Mouse (Mus musculus): Measurements from ENCODE around the gene Batf2. TPM values are rescaled to one million over a fixed set of nuclear protein-coding genes. Genes with fewer than 3 reads are reported as not detected.

Gene Batf2
- polyA plus RNA-seq, 1 experiment from 2014 or later, result not detected

DNA sequence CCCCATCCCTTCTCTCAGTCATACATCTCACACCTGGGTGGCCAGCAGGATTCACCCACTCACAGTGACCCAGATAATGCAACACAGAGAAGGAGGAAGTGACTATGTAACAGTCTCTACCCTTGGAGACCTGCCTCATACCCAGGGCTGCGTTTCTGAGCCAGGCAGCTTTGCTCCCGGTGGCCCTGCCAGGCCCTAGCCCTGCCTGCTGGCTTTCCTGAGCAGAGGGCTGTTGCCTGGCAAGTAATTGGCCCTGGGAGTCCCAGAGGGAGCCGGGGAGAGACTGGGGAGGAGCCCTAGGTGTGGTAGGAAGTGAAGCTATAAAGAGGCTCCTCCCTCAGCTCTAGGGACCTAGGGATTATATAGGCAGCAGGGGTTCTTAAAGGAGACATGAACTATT lies 41.8 kb downstream of the Batf2 start:
- H3K4me1 ChIP-seq (replicated peaks), result peaks cover 5% of the 10 kb centered on the region; the same call in 1 of the 2 replicates
- no peak overlapping the region for H3K9ac ChIP-seq
- no peak overlapping the region for H3K4me3 ChIP-seq
- no peaks in the 10 kb centered on the region for H3K9me3 ChIP-seq
- no peak overlapping the region for H3K27ac ChIP-seq
- ATAC-seq (ENCODE audit: low FRiP score), result no peak
- 42% methylated on average over 3 of the region's 3 CpGs for WGBS
- no peaks in the 10 kb centered on the region for H3K27me3 ChIP-seq
- no peaks in the 10 kb centered on the region for H3K36me3 ChIP-seq
- no peak overlapping the region for H3K4me2 ChIP-seq

DNA sequence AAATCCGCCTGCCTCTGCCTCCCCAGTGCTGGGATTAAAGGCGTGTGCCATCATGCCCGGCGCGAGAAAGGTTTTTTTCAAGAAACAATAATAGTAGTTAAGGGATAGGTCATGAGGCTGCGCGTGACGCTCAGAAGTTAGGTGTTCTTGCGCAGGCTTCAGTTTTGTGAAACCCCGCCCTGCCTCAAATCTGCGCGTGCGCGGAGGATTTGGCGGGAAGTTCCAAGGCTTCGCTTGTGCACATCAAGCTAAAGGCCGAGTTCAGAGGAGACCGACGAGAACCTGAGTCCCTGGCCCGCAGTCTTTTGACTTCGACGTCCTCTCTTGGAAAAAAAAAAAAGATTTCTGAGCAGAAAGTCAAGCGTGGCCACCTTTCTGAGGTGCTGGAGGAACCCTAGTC lies 43.3 kb downstream of the Batf2 start, which contains the start of gene Majin:
TSS of gene Majin (plus strand) at position 258 of the 400 bp plus-strand sequence.
- Histone ChIP-seq H3K27ac (no peak within 1 kb of the TSS), H3K27me3 (no peaks in the 10 kb centered on the region), H3K36me3 (no peaks in the 10 kb centered on the region), H3K4me2 (no peak within 1 kb of the TSS), H3K9me3 (no peaks in the 10 kb centered on the region), H3K9ac (no peak within 1 kb of the TSS), H3K4me1 (replicated peaks) (peaks cover 5% of the 10 kb centered on the region; the same call in 1 of the 2 replicates), H3K4me3 (no peak within 1 kb of the TSS)
- ATAC-seq (ENCODE audit: low FRiP score), result no peak
- WGBS, result 88% methylated on average over 23 of the region's 23 CpGs

DNA sequence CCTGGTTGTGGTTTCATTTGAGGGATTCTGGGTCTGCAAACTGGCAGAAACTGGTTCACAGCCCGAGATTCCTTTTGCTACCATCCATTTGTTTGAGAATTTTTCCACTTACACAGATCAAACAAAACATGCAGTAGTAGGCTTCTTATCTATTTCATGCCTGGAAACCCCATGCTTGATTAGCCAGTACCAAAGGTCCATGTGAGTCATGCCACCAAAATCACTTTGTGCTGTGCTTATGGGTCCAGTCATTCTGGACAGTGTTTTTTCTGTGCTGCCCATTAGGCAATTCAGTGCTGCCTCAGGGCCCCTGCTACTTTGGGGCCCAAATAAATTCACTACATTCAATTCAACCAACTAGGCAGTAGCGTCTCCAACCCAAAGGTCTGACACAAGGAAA lies 63.5 kb downstream of the Batf2 start:
- WGBS, result 84% methylated on average over 2 of the region's 2 CpGs
- no peak overlapping the region for H3K4me3 ChIP-seq
- ATAC-seq (ENCODE audit: low FRiP score), result no peak

DNA sequence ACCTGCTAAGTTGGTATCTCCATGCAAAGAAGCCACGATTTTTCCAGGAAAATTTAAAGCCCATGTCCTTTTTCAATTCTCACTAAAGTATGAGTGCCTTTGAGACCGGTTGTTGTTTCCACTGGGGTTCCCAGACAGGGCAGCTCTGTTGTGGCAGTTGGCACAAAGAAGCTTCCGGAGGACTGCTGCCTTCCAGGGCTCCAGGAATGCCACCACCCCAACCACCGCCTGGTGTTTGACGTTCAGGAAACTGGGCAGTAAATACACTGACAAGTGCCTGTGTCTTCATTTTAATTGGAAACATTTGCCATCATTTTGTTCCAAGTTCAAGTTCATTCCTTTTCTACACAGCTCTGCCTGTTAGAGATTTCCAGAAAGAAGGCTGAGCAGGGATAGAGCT lies 65.9 kb downstream of the Batf2 start:
- H3K9me3 ChIP-seq, result no peaks in the 10 kb centered on the region
- no peaks in the 10 kb centered on the region for H3K4me1 ChIP-seq (replicated peaks)
- H3K4me2 ChIP-seq, result no peak overlapping the region
- no peak for ATAC-seq (ENCODE audit: low FRiP score)
- no peak overlapping the region for H3K4me3 ChIP-seq
- no peak overlapping the region for H3K27ac ChIP-seq
- 81% methylated on average over 5 of the region's 5 CpGs for WGBS
- no peak overlapping the region for H3K9ac ChIP-seq
- H3K27me3 ChIP-seq, result no peaks in the 10 kb centered on the region
- no peaks in the 10 kb centered on the region for H3K36me3 ChIP-seq

More for the DNA sequence above, 63.5 kb downstream of the Batf2 start:
- Histone ChIP-seq H3K4me2 (no peak overlapping the region), H3K9ac (no peak overlapping the region), H3K27me3 (no peaks in the 10 kb centered on the region), H3K9me3 (no peaks in the 10 kb centered on the region), H3K4me1 (replicated peaks) (no peaks in the 10 kb centered on the region), H3K27ac (no peak overlapping the region), H3K36me3 (no peaks in the 10 kb centered on the region)

DNA sequence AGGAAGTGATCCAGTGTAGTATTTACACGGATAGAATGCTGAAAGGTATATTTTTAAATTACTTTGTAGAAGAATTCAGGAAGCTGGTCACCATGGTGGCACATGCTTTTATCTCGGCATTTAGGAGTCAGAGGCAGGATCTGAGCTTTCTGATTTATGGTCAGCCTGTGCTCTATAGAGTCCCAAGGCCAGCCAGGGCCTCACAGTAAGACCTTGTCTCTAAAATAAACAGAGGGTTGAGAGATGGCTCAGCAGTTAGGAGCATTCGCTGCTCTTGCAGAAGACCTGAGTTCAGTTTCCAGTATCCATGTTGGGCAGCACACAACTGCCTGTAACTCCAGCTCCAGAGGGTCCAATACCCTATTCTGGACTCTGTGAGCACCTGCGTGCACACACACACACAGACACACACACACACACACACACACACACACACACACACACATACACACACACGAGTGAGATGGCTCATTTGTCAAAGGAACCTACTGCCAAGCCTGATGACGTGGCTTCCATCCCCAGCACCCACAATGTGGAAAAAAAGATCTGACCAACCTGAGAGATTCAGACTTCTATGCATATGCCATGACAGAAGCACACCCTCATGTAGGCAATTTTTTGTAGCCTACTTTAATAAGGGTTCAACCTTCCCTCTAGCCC lies 75.4 kb downstream of the Batf2 start:
- ATAC-seq (ENCODE audit: low FRiP score), result no peak
- 79% methylated on average over 6 of the region's 6 CpGs for WGBS
- no peaks in the 10 kb centered on the region for H3K9me3 ChIP-seq

DNA sequence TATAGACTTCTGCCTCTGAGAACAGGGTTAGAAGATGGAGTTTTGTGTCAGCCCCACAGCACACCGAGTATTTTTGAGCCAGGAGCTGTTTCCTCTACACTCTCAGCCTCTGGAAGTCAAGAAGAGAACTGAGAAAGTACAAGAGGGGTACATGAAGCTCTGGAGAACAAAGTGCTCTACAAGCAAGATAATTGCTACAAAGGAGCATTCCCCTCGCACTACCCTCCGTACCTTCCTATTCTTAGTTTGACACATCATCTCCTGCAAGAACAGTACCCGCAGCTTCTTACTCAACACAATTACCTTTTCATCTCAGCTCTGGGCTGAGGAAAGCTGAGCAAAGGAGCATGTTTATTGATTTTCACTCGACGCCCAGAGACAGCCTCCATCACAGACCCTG lies 77.8 kb downstream of the Batf2 start:
- ATAC-seq (ENCODE audit: low FRiP score), result no peak
- Histone ChIP-seq H3K36me3 (no peaks in the 10 kb centered on the region), H3K4me2 (no peak overlapping the region), H3K27me3 (no peaks in the 10 kb centered on the region), H3K4me3 (no peak overlapping the region), H3K27ac (no peak overlapping the region), H3K9me3 (no peaks in the 10 kb centered on the region), H3K9ac (no peak overlapping the region), H3K4me1 (replicated peaks) (no peaks in the 10 kb centered on the region)
- WGBS, result 72% methylated on average over 6 of the region's 6 CpGs

More for the DNA sequence above, 75.4 kb downstream of the Batf2 start:
- H3K4me2 ChIP-seq, result no peak overlapping the region
- H3K4me3 ChIP-seq, result no peak overlapping the region
- no peak overlapping the region for H3K27ac ChIP-seq
- no peak overlapping the region for H3K9ac ChIP-seq
- no peaks in the 10 kb centered on the region for H3K36me3 ChIP-seq
- no peaks in the 10 kb centered on the region for H3K4me1 ChIP-seq (replicated peaks)
- no peaks in the 10 kb centered on the region for H3K27me3 ChIP-seq

Other genes starting within 250 kb of the Batf2 start
- 15.2 and 15.9 TPM in 2 replicates for gene Tigd3, start 246.8 kb upstream of the Batf2 start, polyA plus RNA-seq (2015; fragmentation: Nextera tagmentation; extraction: Ambion mirVana)
- gene Dpf2, start 228.0 kb upstream of the Batf2 start, polyA plus RNA-seq (2015; fragmentation: Nextera tagmentation; extraction: Ambion mirVana), result 128 and 137 TPM in 2 replicates
- 11.5 and 12.4 TPM in 2 replicates for gene Cdc42ep2, start 216.2 kb upstream of the Batf2 start, polyA plus RNA-seq (2015; fragmentation: Nextera tagmentation; extraction: Ambion mirVana)
- gene Pola2, start 176.8 kb upstream of the Batf2 start, polyA plus RNA-seq (2015; fragmentation: Nextera tagmentation; extraction: Ambion mirVana), result 22.6 and 24.2 TPM in 2 replicates
- gene Slc22a20, start 154.8 kb upstream of the Batf2 start, polyA plus RNA-seq (2015; fragmentation: Nextera tagmentation; extraction: Ambion mirVana), result not detected in 2 replicates
- 3.3 and 4.7 TPM in 2 replicates for gene Capn1, start 125.1 kb upstream of the Batf2 start, polyA plus RNA-seq (2015; fragmentation: Nextera tagmentation; extraction: Ambion mirVana)
- 30.6 and 33.0 TPM in 2 replicates for gene Syvn1, start 94.4 kb upstream of the Batf2 start, polyA plus RNA-seq (2015; fragmentation: Nextera tagmentation; extraction: Ambion mirVana)
- gene Mrpl49, start 83.2 kb upstream of the Batf2 start, polyA plus RNA-seq (2015; fragmentation: Nextera tagmentation; extraction: Ambion mirVana), result 64.6 and 68.9 TPM in 2 replicates
- 648 and 656 TPM in 2 replicates for gene Fau, start 83.1 kb upstream of the Batf2 start, polyA plus RNA-seq (2015; fragmentation: Nextera tagmentation; extraction: Ambion mirVana)
- 30.7 and 34.7 TPM in 2 replicates for gene Znhit2, start 79.8 kb upstream of the Batf2 start, polyA plus RNA-seq (2015; fragmentation: Nextera tagmentation; extraction: Ambion mirVana)
- 50.4 and 51.6 TPM in 2 replicates for gene Tm7sf2, start 72.6 kb upstream of the Batf2 start, polyA plus RNA-seq (2015; fragmentation: Nextera tagmentation; extraction: Ambion mirVana)
- 81.8 and 85.5 TPM in 2 replicates for gene Vps51, start 63.8 kb upstream of the Batf2 start, polyA plus RNA-seq (2015; fragmentation: Nextera tagmentation; extraction: Ambion mirVana)
- gene Tmem262, start 61.0 kb upstream of the Batf2 start, polyA plus RNA-seq (2015; fragmentation: Nextera tagmentation; extraction: Ambion mirVana), result not detected in 2 replicates
- 1.1 and 2.3 TPM in 2 replicates for gene Gm28374, start 58.7 kb upstream of the Batf2 start, polyA plus RNA-seq (2015; fragmentation: Nextera tagmentation; extraction: Ambion mirVana)
- gene Zfpl1, start 56.0 kb upstream of the Batf2 start, polyA plus RNA-seq (2015; fragmentation: Nextera tagmentation; extraction: Ambion mirVana), result 79.2 and 82.5 TPM in 2 replicates
- 8.2 and 9.2 TPM in 2 replicates for gene Cdca5, start 56.0 kb upstream of the Batf2 start, polyA plus RNA-seq (2015; fragmentation: Nextera tagmentation; extraction: Ambion mirVana)
- not detected in 2 replicates for gene AC131692.1, start 46.6 kb upstream of the Batf2 start, polyA plus RNA-seq (2015; fragmentation: Nextera tagmentation; extraction: Ambion mirVana)
- 0.27 and 0.30 TPM in 2 replicates for gene Naaladl1, start 35.2 kb upstream of the Batf2 start, polyA plus RNA-seq (2015; fragmentation: Nextera tagmentation; extraction: Ambion mirVana)
- 43.0 and 43.6 TPM in 2 replicates for gene Sac3d1, start 22.3 kb upstream of the Batf2 start, polyA plus RNA-seq (2015; fragmentation: Nextera tagmentation; extraction: Ambion mirVana)
- 55.7 and 58.3 TPM in 2 replicates for gene Snx15, start 12.7 kb upstream of the Batf2 start, polyA plus RNA-seq (2015; fragmentation: Nextera tagmentation; extraction: Ambion mirVana)
- 128 and 133 TPM in 2 replicates for gene Arl2, start 565 bp downstream of the Batf2 start, polyA plus RNA-seq (2015; fragmentation: Nextera tagmentation; extraction: Ambion mirVana)
- not detected in 2 replicates for gene Majin, start 43.4 kb downstream of the Batf2 start, polyA plus RNA-seq (2015; fragmentation: Nextera tagmentation; extraction: Ambion mirVana)
- gene Gpha2, start 85.4 kb downstream of the Batf2 start, polyA plus RNA-seq (2015; fragmentation: Nextera tagmentation; extraction: Ambion mirVana), result 0.27 TPM in 1 of 2 replicates, not detected in the other
- gene Ppp2r5b, start 94.9 kb downstream of the Batf2 start, polyA plus RNA-seq (2015; fragmentation: Nextera tagmentation; extraction: Ambion mirVana), result 93.8 and 98.3 TPM in 2 replicates
- 11.6 and 11.7 TPM in 2 replicates for gene Atg2a, start 100.7 kb downstream of the Batf2 start, polyA plus RNA-seq (2015; fragmentation: Nextera tagmentation; extraction: Ambion mirVana)
- 86.8 and 96.4 TPM in 2 replicates for gene Ehd1, start 135.7 kb downstream of the Batf2 start, polyA plus RNA-seq (2015; fragmentation: Nextera tagmentation; extraction: Ambion mirVana)
- gene Cdc42bpg, start 165.5 kb downstream of the Batf2 start, polyA plus RNA-seq (2015; fragmentation: Nextera tagmentation; extraction: Ambion mirVana), result 0.42 and 0.48 TPM in 2 replicates
- 71.7 and 73.8 TPM in 2 replicates for gene Men1, start 194.0 kb downstream of the Batf2 start, polyA plus RNA-seq (2015; fragmentation: Nextera tagmentation; extraction: Ambion mirVana)
- gene Map4k2, start 200.2 kb downstream of the Batf2 start, polyA plus RNA-seq (2015; fragmentation: Nextera tagmentation; extraction: Ambion mirVana), result 17.5 and 17.6 TPM in 2 replicates
- 103 and 107 TPM in 2 replicates for gene Sf1, start 222.7 kb downstream of the Batf2 start, polyA plus RNA-seq (2015; fragmentation: Nextera tagmentation; extraction: Ambion mirVana)
- gene Pygm, start 243.4 kb downstream of the Batf2 start, polyA plus RNA-seq (2015; fragmentation: Nextera tagmentation; extraction: Ambion mirVana), result 4.9 and 5.7 TPM in 2 replicates

All from hindbrain, embryonic 13.5 days (tissue).